Mouse (Mus musculus) cerebellum, postnatal 25 days (tissue): ENCODE data around the gene Lgals7.

Source experiments
- DNase-seq, 2 experiments: peaks; one replicate each; pipeline ENCODE4 v3.0.0; 2021; ENCODE audit warnings: mixed read lengths in 2 of 2

Lgals7 gene

GRCm38 (mm10) chr7:28863540-28863939 lies at the start of gene Lgals7:
Lgals7 (plus strand) TSS chr7:28863853.
- no peak for DNase-seq

DNA sequence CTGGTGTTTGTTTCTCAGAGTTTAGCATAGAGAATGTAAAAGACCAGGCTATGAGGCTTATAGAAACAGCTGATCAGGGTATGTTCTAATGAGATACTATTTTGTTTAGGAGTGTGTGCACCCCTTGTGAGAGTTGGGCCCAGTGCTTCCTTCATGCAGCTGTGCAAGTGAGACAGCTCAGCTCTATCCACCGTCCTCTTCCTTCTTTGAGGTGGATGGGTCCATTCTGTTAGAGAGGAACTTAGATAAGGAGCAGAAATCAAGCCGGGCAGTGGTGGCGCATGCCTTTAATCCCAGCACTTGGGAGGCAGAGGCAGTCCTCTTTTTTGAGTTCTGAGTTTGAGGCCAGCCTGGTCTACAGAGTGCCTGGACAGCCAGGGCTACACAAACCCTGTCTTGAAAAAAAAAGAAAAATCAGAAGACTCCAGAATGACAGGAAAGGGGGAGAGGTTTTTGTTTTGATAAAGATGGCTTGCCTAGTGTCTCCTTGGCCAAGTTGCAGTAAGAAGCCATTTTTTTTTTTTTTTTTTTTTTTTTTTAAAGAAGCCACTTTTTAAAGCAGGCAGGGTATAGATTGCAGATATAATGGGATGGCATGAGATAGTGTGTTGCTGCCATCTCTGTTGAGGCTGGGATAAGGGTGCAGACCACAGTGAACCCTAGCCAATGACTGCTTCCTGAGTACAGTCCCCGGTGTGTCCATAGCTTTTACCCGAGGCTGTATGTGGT lies 49.2 kb upstream of the Lgals7 start:
- no peak for DNase-seq

DNA sequence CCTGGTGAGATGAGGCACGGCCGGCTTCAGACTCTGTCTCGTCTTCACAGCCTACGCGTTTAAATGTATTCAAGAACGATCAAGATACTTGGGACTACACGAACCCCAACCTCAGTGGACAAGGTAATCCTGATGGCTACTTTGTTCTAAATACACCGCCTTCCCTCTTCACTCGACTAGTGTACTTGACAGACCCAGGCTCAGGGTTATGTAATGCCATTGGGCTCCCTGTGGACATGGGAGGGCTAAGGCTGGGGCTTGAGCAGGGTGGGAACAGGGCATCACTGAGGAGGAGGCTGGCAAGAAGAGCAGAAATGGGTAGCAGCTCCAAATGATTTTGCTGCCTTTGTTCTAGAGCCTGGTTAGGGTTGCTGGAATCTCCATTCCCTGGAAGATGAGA lies 48.4 kb upstream of the Lgals7 start:
- DNase-seq: no peak

DNA sequence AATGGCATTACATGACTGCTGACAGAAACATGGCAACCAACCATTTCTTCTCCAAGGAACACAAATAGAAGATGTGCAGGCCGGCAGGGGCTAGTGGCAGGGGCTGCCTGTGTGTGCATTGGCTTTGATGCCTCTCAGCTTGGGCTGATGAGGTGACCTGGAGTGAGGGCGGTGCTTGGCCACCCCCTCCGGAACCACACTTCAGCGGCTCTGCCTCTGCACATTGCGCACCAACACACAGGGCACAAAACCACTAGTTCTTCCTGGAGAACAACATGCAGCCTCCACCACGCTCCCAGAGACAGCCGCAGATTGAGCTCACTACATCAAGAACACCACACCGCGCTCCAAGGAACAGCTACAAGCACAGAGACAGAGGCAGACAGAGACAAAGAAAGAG lies 47.5 kb upstream of the Lgals7 start:
- peak in 1 of 2 experiments; percentile 33 for DNase-seq

DNA sequence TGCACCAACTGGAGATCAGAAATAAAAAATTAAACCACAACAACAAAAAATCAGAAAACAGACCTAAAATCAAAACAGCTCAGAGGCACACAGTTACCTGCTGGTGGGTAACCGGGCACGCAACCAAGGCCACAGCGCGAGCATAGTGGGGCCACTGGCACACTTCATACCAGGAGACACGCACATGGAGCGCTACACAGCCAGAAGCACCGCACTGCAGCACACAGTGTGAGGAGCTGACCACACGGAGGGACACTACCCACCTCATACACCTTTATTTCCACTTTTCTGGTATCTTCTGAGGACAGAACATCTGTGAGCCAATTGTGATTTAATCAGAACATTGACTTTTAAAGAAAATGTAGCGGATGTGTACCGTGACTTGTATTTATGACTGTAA lies 46.7 kb upstream of the Lgals7 start:
- DNase-seq: peak in 1 of 2 experiments; percentile 47

DNA sequence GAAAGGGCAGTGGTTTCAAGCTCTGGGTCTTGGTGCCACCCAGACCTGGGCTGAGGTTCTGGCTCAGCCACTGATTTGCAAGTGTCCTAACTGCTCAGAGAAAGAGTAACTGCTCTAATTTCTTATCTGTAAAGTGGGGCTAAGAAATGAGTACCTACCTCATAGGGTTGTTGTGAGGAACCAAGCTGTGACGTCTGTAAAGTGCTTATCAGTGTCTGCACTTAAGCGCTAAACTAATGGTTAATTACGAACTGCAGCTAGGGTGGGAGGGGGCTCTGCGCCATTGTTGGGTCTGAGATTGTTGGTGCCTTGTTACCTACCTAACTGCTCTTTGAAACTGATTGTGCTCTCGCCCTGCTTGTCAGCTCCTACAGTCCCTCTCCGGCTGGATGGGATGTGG lies 46.1 kb upstream of the Lgals7 start:
- DNase-seq: no peak

- DNase-seq: no peak
Observed at GRCm38 (mm10) chr7:28817957-28818356, 45.7 kb upstream of the Lgals7 start.

DNA sequence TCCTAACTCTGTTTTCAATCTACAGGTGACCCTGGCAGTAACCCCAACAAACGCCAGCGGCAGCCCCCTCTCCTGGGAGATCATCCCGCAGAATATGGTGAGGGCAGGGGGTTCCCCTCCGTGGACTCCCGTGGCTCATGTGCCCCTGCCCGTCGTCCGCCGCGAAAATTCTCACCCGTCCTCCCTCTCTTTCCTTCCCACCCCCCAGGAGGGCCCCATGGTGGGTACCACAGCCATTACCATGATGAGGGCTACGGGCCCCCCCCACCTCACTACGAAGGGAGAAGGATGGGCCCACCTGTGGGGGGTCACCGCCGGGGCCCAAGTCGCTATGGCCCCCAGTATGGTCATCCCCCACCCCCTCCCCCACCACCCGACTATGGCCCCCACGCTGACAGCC lies 45.2 kb upstream of the Lgals7 start:
- peak in 1 of 2 experiments; percentile 34 for DNase-seq

DNA sequence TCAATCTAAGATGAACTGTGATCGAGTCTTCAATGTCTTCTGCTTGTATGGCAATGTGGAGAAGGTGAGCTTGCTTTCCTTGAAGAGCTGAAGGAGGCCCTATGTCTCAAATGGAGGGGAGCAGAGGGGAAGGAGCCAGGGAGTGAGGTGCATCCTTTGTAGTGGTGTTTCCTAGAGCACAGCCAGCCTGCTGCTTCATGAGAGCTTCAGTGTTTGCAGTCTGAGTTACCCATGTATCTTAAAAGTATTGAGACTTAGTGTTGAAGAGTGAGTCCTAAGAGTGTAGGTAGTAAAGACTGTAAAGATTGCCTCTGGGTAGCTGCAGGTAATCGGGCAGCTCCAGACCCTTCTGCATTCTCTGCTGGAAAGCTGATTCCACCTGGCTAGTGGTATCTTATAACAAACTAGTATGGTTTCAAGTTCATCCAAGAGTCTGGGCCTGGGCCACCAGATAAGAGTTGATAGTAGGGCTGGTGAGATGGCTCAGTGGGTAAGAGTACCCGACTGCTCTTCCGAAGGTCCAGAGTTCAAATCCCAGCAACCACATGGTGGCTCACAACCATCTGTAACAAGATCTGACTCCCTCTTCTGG lies 44.7 kb upstream of the Lgals7 start:
- DNase-seq: no peak

DNA sequence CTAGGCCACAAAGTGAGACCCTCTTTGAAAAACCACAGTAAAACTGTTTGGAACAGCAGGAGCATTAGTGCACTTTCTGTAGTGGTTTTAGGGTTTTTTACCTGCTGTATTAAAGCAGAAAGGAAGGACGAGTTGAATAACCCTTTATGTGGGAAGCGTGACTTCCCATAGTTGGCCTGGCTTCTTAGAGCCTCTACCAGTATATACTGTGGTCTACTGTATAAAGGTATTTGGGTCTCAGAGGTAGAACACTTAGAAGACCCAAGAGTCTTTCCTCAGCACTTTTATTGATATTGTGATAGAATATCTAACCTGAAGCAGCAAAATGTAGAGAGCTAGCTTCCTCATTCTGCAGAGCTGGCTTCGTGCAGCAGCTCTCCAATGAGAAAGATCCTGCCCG lies 44.1 kb upstream of the Lgals7 start:
- DNase-seq: no peak

GRCm38 (mm10) chr7:28820358-28821260 lies 43.0 kb upstream of the Lgals7 start:
- DNase-seq: peak in 1 of 2 experiments; percentile 24

DNA sequence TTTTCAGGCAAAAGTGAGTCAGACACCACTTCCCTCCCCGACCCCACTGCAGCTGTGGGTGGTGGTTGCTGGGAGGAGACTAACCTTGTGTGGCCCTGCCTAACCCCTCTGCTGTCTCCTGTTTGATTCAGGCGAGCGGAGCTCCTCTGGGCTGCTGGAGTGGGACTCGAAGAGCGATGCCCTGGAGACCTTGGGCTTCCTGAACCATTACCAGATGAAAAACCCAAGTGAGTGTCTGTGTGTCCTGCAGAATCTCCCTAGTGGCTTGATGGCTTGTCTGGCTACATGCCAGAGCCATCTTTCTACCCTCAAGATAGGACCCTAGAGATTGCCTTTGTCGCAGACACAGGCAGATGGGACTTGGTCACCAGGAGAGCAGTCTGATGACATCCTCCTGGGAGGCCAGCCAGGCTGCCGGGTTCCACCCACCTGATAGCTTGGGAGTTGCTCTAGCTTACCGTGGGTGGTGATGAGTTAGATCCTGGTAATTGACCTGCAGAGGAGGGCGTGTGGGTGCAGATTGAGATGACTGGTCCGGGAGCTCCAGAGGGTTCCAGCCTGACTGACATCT lies 42.3 kb upstream of the Lgals7 start:
- DNase-seq: peak; percentile 82 to 87

GRCm38 (mm10) chr7:28822556-28822955 lies 41.1 kb upstream of the Lgals7 start:
- DNase-seq: no peak

DNA sequence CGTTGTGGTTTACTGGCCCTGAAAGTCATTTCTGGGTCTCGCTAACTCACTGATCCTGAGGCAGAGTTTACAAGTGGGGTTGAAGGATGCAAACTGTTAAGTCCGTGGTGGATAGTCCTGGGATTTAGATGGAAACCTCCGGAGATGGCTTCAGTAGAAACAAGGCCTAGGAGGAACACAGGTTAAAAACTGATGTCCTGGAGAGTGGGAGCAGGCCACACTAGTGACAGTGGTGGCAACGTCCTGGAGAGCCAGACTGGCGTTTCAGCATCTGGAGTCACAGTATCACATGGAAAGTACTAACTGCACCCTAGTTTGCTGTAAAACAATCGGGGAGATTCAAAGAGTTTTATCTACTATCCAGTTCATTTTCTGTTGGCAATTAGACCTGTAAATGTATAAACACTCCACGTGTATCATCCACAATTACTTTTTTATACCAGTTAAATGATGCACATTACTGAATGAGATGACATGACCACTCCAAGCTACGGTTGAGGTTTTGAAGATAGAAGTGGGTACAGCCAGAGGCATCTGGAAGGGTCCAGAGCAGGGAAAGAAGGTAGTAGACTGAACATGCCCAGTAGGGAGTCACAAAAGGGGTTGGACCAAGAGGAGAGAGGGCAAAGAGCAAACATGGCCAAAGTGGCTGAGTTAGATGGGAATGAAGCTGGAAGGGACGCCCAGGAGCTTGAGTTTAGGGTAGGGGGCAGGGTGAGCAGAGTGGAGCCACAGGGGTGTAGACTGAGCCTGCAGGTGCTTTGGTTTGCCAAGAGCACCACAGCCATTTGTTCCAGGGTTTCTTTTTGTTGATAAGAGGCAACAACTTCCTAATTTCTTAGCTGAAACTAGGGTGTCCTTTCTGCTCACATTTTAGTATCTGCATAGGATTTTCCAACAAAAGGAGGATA lies 40.4 kb upstream of the Lgals7 start:
- no peak for DNase-seq

DNA sequence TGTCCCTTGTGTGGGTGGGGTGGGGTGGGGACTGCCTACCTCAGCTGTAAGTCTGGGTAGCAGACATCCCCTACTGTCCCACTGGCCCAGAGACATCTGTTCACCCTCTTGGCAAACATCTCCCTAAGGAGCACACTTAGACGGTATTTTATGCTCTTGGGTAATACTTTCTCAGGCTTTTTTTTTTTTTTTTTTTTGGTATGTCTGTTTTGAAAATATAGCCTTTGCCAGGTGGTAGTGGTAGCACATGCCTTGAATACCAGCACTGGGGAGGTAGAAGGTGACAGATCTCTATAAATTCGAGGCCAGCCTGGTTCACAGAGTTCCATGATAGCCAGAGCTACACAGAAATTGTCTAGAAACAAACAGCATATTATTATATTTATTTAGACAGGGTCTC lies 39.7 kb upstream of the Lgals7 start:
- no peak for DNase-seq

DNA sequence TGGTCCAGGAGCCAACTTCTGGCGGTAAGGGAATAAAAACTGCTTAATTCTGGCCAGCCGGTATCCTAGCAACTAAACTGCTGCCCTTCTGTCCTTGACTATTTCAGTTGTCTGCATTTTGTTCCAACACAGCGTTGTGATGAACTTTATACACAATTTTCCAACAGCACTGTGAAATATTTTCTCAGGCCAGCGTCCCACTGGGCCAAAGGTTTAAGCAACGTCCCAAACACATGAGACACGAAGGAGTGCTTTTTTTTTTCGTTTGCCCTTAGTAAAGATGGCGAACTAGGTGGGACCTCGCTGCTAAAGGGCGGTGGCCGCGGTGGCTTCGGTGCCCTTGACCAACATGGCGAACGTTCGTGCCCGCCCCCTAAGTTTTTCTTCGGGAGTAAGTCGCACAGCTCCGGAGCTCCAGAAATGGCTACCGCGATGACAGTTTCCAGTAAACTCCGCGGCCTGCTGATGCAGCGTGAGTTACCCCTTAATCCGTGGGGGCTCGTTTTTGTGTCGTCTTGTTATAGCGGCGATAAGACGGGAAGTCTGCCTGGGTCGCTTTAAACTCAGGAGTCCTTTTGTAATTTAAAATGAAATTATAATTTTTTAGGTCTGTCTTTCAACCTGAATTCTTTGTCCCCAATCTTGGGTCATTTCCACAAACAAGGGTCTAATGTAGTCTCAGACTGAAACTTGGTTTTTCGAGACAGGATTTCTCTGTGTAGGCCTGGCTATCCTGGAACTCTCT lies 38.5 kb upstream of the Lgals7 start, which contains the start of gene Ech1:
TSS of gene Ech1 (plus strand) at position 277 of the 745 bp plus-strand sequence.
- peak; percentile 89 to 92 for DNase-seq

DNA sequence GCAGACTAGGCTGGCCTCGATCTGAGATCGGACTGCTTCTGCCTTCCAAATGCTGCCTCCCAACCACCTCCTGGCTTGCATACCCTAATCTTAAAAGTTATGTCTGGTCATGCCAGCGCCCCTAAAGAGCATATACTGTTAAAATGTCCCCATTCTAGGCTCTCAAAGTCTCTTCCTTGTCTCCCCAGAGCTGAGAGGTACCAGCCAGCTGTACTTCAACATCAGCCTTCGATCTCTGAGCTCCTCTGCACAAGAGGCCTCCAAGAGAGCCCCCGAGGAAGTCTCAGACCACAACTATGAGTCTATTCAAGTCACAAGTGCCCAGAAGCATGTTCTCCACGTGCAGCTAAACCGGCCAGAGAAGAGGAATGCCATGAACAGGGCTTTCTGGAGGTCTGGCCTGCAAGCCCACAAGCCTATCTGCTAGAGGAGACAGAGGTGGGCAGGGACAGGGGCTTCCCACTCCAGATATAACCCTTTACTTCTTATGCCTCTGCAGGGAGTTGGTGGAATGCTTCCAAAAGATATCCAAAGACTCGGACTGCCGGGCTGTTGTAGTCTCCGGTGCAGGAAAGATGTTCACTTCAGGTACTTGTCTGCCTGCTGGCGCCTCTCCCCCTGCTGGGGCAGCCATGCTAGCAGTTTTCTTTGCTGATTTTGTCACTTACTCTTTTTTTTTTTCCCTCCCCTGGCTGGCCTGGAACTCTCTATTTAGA lies 37.8 kb upstream of the Lgals7 start:
- peak in 1 of 2 experiments; percentile 37 for DNase-seq

DNA sequence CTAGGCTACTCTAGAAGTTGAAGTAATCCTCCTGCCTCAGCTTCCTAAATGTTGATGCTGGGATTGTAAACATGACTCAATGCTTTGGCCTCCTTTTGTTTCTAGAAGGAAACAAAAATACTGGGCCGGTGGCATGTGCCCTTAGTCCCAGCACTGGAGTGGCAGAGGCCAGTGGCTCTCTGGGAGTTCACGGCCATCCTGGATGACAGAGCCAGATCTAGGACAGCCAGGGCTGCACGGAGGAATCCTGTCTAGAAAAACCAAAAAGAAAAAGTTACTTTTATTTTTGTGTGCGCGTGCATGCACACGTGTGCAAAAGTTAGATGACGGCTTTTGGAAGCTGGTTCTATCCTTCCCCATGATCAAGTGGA lies 37.3 kb upstream of the Lgals7 start:
- no peak for DNase-seq

DNA sequence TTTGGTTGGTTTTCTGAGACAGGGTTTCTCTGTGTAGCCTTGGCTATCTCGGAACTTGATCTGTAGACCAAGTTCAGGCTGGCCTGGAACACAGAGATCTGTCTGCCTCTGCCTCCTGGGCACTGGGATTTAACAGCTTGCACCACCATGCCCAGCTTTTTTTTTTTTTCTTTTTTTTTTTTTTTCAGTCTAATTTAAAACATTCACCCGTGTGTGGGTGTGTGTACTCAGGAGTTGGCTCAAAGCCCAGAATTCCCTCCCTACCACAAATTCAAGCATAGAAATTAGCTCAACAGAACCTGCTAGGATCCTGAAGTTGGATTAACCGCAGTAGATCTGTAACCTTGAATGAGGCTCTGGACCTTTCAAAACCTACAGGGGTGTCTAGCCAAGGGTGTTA lies 36.3 kb upstream of the Lgals7 start:
- DNase-seq: peak in 1 of 2 experiments; percentile 58

DNA sequence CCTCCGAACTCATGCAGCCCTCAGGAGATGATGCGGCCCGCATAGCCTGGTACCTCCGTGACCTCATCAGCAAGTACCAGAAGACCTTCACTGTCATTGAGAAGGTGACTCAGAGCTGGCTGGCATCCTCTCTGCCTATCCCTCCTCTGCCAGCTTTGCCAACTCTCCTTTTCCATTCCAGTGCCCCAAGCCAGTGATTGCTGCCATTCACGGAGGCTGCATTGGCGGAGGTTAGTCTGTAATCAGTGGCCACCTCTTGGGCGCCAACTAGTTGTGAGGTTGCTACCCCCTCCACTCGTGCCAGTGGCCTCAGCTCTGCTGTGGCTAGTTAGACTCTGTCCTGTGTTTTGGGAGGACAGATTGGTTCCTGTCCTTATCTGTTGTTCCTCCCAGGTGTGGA lies 33.8 kb upstream of the Lgals7 start:
- DNase-seq: no peak

- no peak for DNase-seq
Observed at GRCm38 (mm10) chr7:28830981-28831380, 32.7 kb upstream of the Lgals7 start.
